28 mouse cellular contexts compared by ENCODE assay signal in the genomic region with DNA sequence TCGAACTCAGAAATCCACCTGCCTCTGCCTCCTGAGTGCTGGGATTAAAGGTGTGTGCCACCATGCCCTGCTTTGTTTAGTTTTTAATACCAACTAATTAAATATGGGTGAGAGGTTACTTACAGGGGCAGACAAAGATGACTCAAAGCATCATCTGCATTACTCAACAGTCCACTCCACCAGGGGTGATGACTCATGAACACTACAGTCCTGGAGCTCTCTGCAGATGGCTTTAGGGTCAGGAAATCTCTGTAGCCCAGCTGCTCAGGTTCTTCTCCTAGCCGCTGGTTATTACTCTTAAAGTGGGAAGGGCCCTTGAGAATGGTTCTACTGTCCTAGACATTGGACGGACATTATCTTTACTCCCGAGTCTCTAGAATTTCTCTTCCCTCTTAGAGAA. TPM values are rescaled to one million over a fixed set of nuclear protein-coding genes. Genes with fewer than 3 reads are reported as not detected.
DNase-seq lines count a peak whose midpoint lies in the region; ATAC-seq and TF ChIP-seq lines count a peak whose summit lies in the region.
"Had no signal": no experiment of that assay in that cellular context is flagged by ENCODE, and none has a peak within 500 bp of the region (broad histone marks: within the 10 kb centered on the region; RNA-seq: fewer than 3 reads in every experiment).

No protein-coding gene starts in this region.

- H3K36me3 ChIP-seq in C2C12 (ENCODE audit: control insufficient read depth, insufficient read depth), result no peaks in the 10 kb centered on the region
- H3K36me3 ChIP-seq in intestine, postnatal 0 days (ENCODE audit: control insufficient read depth, insufficient read depth), result no peaks in the 10 kb centered on the region
- H3K36me3 ChIP-seq: embryonic facial prominence, embryonic 12.5 days; embryonic facial prominence, embryonic 15.5 days; G1E; heart, embryonic 12.5 days; heart, embryonic 15.5 days; hindbrain, embryonic 15.5 days had no signal

- H3K9me3 ChIP-seq in intestine, postnatal 0 days (ENCODE audit: control insufficient read depth), result no peaks in the 10 kb centered on the region
- H3K9me3 ChIP-seq: embryonic facial prominence, embryonic 12.5 days; embryonic facial prominence, embryonic 15.5 days; G1E; heart, embryonic 12.5 days; heart, embryonic 15.5 days; hindbrain, embryonic 15.5 days had no signal

- H3K9ac ChIP-seq in intestine, postnatal 0 days (ENCODE audit: low read depth, low read length), result no peak overlapping the region
- H3K9ac ChIP-seq: embryonic facial prominence, embryonic 12.5 days; embryonic facial prominence, embryonic 15.5 days; forebrain, postnatal 0 days; heart, embryonic 12.5 days; heart, embryonic 15.5 days; hindbrain, embryonic 15.5 days had no signal

- no peak for TF ChIP-seq CTCF in C2C12 (IDR thresholded peaks at IDR 0.05; ENCODE audit: control insufficient read depth, insufficient read depth, insufficient read length)
- no peak for TF ChIP-seq CTCF in intestine, postnatal 0 days (IDR thresholded peaks at IDR 0.05; ENCODE audit: low read depth)

- no peaks in the 10 kb centered on the region for H3K4me1 ChIP-seq in intestine, postnatal 0 days (replicated peaks; ENCODE audit: control insufficient read depth, insufficient read depth, low read length)
- H3K4me1 ChIP-seq: embryonic facial prominence, embryonic 12.5 days; embryonic facial prominence, embryonic 15.5 days; heart, embryonic 12.5 days; heart, embryonic 15.5 days; hindbrain, embryonic 15.5 days had no signal

- H3K27ac ChIP-seq in intestine, postnatal 0 days (ENCODE audit: low read depth, low read length), result no peak overlapping the region
- H3K27ac ChIP-seq: embryonic facial prominence, embryonic 12.5 days; embryonic facial prominence, embryonic 15.5 days; heart, embryonic 15.5 days; hindbrain, embryonic 15.5 days had no signal

- no peak overlapping the region for H3ac ChIP-seq in C2C12 (ENCODE audit: control insufficient read depth, insufficient read length, low read depth)

- H3K4me3 ChIP-seq in C2C12 (ENCODE audit: insufficient read depth, poor library complexity, severe bottlenecking), result no peak overlapping the region
- no peak overlapping the region for H3K4me3 ChIP-seq in intestine, postnatal 0 days (ENCODE audit: low read depth, low read length)
- H3K4me3 ChIP-seq: embryonic facial prominence, embryonic 12.5 days; embryonic facial prominence, embryonic 15.5 days; heart, embryonic 12.5 days; heart, embryonic 15.5 days; hindbrain, embryonic 15.5 days had no signal

- peak; percentile 32 to 61 for DNase-seq in adrenal gland, adult (ENCODE audit: inconsistent age in 2 of 2, low spot score in 1 of 2)
- no peak for DNase-seq in adrenal gland, postnatal 25 days
- DNase-seq in 3134 (ENCODE audit: extremely low read depth, insufficient read length, low spot score), result peak; percentile 46
- DNase-seq in NIH3T3 (ENCODE audit: low read depth), result peak; percentile 28
- DNase-seq in right cerebral cortex, adult 18-20 months, result no peak
- no peak for DNase-seq in liver
- DNase-seq: cerebellum, adult 11 months; cerebellum, adult 2 months; cerebellum, adult 9-11 months; cerebellum, postnatal 25 days; forebrain, postnatal 0 days; gastrocnemius, postnatal 25 days; heart, adult 18-20 months; heart, postnatal 10 days; heart, postnatal 4 days; kidney, adult 11 months; kidney, adult 8-10 months had no signal

- no peaks in the 10 kb centered on the region for H3K79me3 ChIP-seq in C2C12 (ENCODE audit: low read depth)

- no peak overlapping the region for H3K4me2 ChIP-seq in intestine, postnatal 0 days (replicated peaks; ENCODE audit: low read depth)
- H3K4me2 ChIP-seq: embryonic facial prominence, embryonic 12.5 days; embryonic facial prominence, embryonic 15.5 days; heart, embryonic 12.5 days; heart, embryonic 15.5 days; hindbrain, embryonic 15.5 days had no signal

- ATAC-seq in intestine, postnatal 0 days, result no peak
- ATAC-seq: forebrain, embryonic 14.5 days; forebrain, postnatal 0 days had no signal

- no peaks in the 10 kb centered on the region for H3K79me2 ChIP-seq in C2C12 (ENCODE audit: control insufficient read depth, insufficient read depth)

- no peaks in the 10 kb centered on the region for H3K27me3 ChIP-seq in C2C12 (ENCODE audit: control insufficient read depth, insufficient read depth, insufficient read length)
- no peaks in the 10 kb centered on the region for H3K27me3 ChIP-seq in intestine, postnatal 0 days (replicated peaks; ENCODE audit: control insufficient read depth, insufficient read depth, low read length)
- H3K27me3 ChIP-seq: CH12.LX; embryonic facial prominence, embryonic 12.5 days; embryonic facial prominence, embryonic 15.5 days; heart, embryonic 12.5 days; heart, embryonic 15.5 days; hindbrain, embryonic 15.5 days had no signal

- 82% methylated on average over 4 of the region's 4 CpGs for WGBS in intestine, postnatal 0 days

TF ChIP-seq in C2C12, 6 proteins besides CTCF, POLR2A, EP300 and RAD21:
- peak; percentile 50 for TF ChIP-seq MYOD1 (IDR thresholded peaks at IDR 0.05; ENCODE audit: control insufficient read depth, insufficient read length, low read depth)
- TF ChIP-seq USF1 (IDR thresholded peaks at IDR 0.05; ENCODE audit: low read depth), result no peak
- TF ChIP-seq MYOG (IDR thresholded peaks at IDR 0.05; ENCODE audit: control insufficient read depth, extremely low read depth, insufficient read length), result no peak
- TF ChIP-seq FOSL1 (IDR thresholded peaks at IDR 0.05; ENCODE audit: insufficient read depth, low read length, poor library complexity, severe bottlenecking), result peak; percentile 87
- no peak for TF ChIP-seq MAX (IDR thresholded peaks at IDR 0.05)
- TF ChIP-seq CEBPB (IDR thresholded peaks at IDR 0.05; ENCODE audit: low read depth), result peak; percentile 87

RNA-seq across cellular contexts. Expression of a gene that starts 18.9 kb away (rescaled TPM):
- 14.7 and 21.2 TPM in 2 replicates for total RNA-seq in adrenal gland, postnatal 25 days (2021)
- 2.7 TPM for polyA plus RNA-seq in C2C12 (2012; fragmentation: generic; extraction: Trizol)
- polyA plus RNA-seq in intestine, postnatal 0 days (2015; fragmentation: Nextera tagmentation; extraction: Ambion mirVana), result 18.0 and 19.7 TPM in 2 replicates
- total RNA-seq: CH12.LX; common myeloid progenitor, adult 5-6 weeks; G1E had no signal
- polyA plus RNA-seq: G1E had no signal

RNA-seq across cellular contexts. Expression of a gene that starts 46.0 kb away (rescaled TPM):
- total RNA-seq in adrenal gland, postnatal 25 days (2021), result 22.5 and 27.9 TPM in 2 replicates
- 2.9 TPM for polyA plus RNA-seq in C2C12 (2012; fragmentation: generic; extraction: Trizol)
- 8.2 and 9.0 TPM in 2 replicates for polyA plus RNA-seq in intestine, postnatal 0 days (2015; fragmentation: Nextera tagmentation; extraction: Ambion mirVana)

Comparison
In these comparisons a context has a peak if more than half of its experiments do, and no peak if none do; other contexts are left out.
1. DNase-seq: peak in adrenal gland, adult (2 of 2), 3134 (single experiment) and NIH3T3 (single experiment); none in adrenal gland, postnatal 25 days (single experiment), right cerebral cortex, adult 18-20 months (single experiment) and liver (single experiment).